Mouse (Mus musculus): ENCODE measurements around the gene Anks1b.

GRCm38 (mm10) chr10:90947043-90947442 lies 1073.7 kb downstream of the Anks1b start:
- TF ChIP-seq POLR2A (IDR thresholded peaks at IDR 0.05; ENCODE audit: low read depth, low read length) (no peak), CTCF (IDR thresholded peaks at IDR 0.05; ENCODE audit: extremely low read depth, insufficient read depth, insufficient read length, insufficient replicate concordance) (no peak)
